Mouse (Mus musculus) forebrain, postnatal 0 days (tissue): Measurements from ENCODE around the gene Mapre3. TPM values are rescaled to one million over a fixed set of nuclear protein-coding genes. Genes with fewer than 3 reads are reported as not detected.

Experiments used
- ATAC-seq: fragments of 200-750 bp; cut with Nextera tagmentation; 2 replicates; pipeline ENCODE4 v1.8.0; 2017; ENCODE audit warnings: mild to moderate bottlenecking, moderate library complexity
- DNase-seq: peaks from one replicate; pipeline ENCODE4 v3.0.0-alpha.2; 2015
- H3K27ac ChIP-seq: fragments of 300-500 bp; sonication (generic); 2 replicates; pipeline ENCODE4 v1.5.1; 2014; ENCODE audit warnings: low read depth, mild to moderate bottlenecking, antibody characterized with exemption, low read length, moderate library complexity, mixed read lengths
- H3K27me3 ChIP-seq: fragments of 300-500 bp; sonication (generic); 2 replicates; pipeline ENCODE4 v1.6.1; 2014; ENCODE audit warnings: mild to moderate bottlenecking, low read length, mixed read lengths; ENCODE audit not compliant: insufficient read depth
- H3K36me3 ChIP-seq: fragments of 300-500 bp; sonication (generic); 2 replicates; pipeline ENCODE4 v1.6.1; 2014; ENCODE audit warnings: mild to moderate bottlenecking, moderate library complexity; ENCODE audit not compliant: insufficient read depth
- H3K4me1 ChIP-seq: fragments of 300-500 bp; sonication (generic); 2 replicates; pipeline ENCODE4 v1.6.1; 2014; ENCODE audit warnings: antibody characterized with exemption; ENCODE audit not compliant: insufficient read depth
- H3K4me2 ChIP-seq: fragments of 300-500 bp; sonication (generic); 2 replicates; pipeline ENCODE4 v1.6.1; 2014; ENCODE audit warnings: low read depth, mild to moderate bottlenecking, moderate library complexity
- H3K4me3 ChIP-seq: fragments of 300-500 bp; sonication (generic); 2 replicates; pipeline ENCODE4 v1.5.1; 2014; ENCODE audit warnings: low read depth, low read length, mixed read lengths
- H3K9ac ChIP-seq: fragments of 300-500 bp; sonication (generic); 2 replicates; pipeline ENCODE4 v1.6.1; 2014; ENCODE audit warnings: mild to moderate bottlenecking
- H3K9me3 ChIP-seq: fragments of 300-500 bp; sonication (generic); 2 replicates; pipeline ENCODE4 v1.6.1; 2016; ENCODE audit warnings: low read length
- CTCF ChIP-seq: sonication (generic); IDR thresholded peaks from 2 replicates; pipeline ENCODE4 v1.5.1; 2016; ENCODE audit warnings: antibody characterized with exemption, control low read depth, low read depth
- WGBS: fragments of 180-500 bp; shearing (Covaris S2); extraction: QIAGEN DNeasy Blood & Tissue Kit; methylation state at CpG from one replicate; pipeline ENCODE4 v1.1.7; 2014; 5-methylcytosine and 5-hydroxymethylcytosine counted together
- polyA plus RNA-seq: library from polyadenylated mRNA; unstranded; fragments of >200 nt; fragmentation: Nextera tagmentation; extraction: Ambion mirVana; gene quantifications from 2 replicates; pipeline ENCODE4 v1.2.1, GENCODE M21; 2015
- total RNA-seq: library from RNA; depleted of rRNA; stranded (reverse); fragments of >200 nt; gene quantifications from 2 replicates; pipeline ENCODE4 v1.2.3, GENCODE M21; 2014

Gene Mapre3
- total and polyA plus RNA-seq, 2 experiments from 2014 or later: 55.0 to 141 TPM

DNA sequence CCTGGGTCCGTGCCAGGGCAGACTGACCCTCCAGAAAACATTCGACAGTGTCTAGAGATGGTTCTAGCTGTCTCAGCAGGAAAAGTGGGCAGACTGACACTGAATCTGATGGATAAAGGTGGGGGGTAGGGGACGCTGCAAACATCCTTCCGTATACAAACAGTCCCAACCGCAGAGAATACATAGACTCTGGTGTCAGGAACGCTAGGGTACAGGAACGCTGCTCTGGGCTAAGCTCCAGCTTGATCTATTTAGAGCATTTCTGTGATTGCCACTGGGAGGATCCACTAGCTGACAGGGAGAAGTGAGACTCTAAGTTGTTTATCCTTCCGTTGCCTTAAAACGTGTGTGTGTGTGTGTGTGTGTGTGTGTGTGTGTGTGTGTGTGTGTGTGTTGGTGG is 33.7 kb upstream of the Mapre3 start:
- H3K4me3 ChIP-seq: no peak overlapping the region
- H3K9me3 ChIP-seq: no peaks in the 10 kb centered on the region
- DNase-seq (no peak), ATAC-seq (no peak)
- H3K36me3 ChIP-seq: peaks cover 82% of the 10 kb centered on the region
- H3K4me2 ChIP-seq: no peak overlapping the region
- WGBS: 73% methylated on average over 9 of the region's 9 CpGs
- no peaks in the 10 kb centered on the region for H3K27me3 ChIP-seq
- no peak for TF ChIP-seq CTCF
- no peak overlapping the region for H3K9ac ChIP-seq
- no peak overlapping the region for H3K27ac ChIP-seq
- H3K4me1 ChIP-seq: no peaks in the 10 kb centered on the region

DNA sequence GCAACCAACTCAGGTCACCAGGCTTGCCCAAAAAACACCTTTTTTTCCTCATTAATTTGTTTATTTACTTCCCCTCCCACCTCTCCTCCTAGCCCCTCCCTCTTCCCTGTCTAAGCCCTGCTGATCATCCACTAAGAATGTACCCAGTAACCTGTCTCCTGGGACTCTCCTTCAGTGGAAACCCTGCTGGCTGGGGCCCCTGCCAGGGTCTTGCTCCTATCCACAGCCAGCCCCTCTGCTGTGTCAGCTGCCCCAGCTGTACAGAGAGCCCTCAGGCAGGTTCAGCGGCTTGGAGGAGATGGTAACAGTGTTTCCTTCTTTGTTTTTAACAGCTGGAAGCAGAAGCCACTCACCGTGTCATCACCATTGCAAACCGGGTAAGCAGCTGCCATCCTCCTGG is 33.3 kb upstream of the Mapre3 start:
- ATAC-seq (no peak), DNase-seq (no peak)
- Histone ChIP-seq H3K9me3 (no peaks in the 10 kb centered on the region), H3K4me3 (no peak overlapping the region), H3K4me2 (no peak overlapping the region), H3K9ac (no peak overlapping the region), H3K27me3 (no peaks in the 10 kb centered on the region), H3K4me1 (no peaks in the 10 kb centered on the region), H3K36me3 (peaks cover 85% of the 10 kb centered on the region), H3K27ac (no peak overlapping the region)
- TF ChIP-seq CTCF: no peak
- 72% methylated on average over 3 of the region's 3 CpGs for WGBS

DNA sequence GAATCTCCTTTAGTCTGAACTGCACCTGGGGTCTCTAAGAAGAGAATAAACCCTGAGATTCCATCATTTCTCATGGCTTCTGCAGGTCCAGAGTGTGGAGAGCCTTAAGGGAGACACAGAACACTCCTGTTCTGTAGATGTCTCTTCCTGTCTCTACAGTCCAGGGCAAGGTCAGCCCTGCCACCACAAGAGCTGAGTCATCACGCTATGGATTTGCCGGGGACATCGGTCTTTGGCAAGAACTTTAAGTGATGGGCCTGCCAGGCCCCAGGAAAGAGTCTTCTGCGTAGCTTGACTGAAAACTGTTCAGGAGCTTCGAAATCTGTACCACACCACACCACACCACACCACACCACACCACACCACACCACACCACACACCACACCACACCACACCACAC is 27.1 kb upstream of the Mapre3 start:
- Histone ChIP-seq H3K27ac (no peak overlapping the region), H3K4me2 (no peak overlapping the region), H3K9ac (no peak overlapping the region), H3K4me1 (no peaks in the 10 kb centered on the region), H3K36me3 (peaks cover 90% of the 10 kb centered on the region), H3K27me3 (no peaks in the 10 kb centered on the region), H3K9me3 (no peaks in the 10 kb centered on the region), H3K4me3 (no peak overlapping the region)
- 90% methylated on average over 5 of the region's 5 CpGs for WGBS
- DNase-seq (no peak), ATAC-seq (no peak)
- TF ChIP-seq CTCF: no peak

DNA sequence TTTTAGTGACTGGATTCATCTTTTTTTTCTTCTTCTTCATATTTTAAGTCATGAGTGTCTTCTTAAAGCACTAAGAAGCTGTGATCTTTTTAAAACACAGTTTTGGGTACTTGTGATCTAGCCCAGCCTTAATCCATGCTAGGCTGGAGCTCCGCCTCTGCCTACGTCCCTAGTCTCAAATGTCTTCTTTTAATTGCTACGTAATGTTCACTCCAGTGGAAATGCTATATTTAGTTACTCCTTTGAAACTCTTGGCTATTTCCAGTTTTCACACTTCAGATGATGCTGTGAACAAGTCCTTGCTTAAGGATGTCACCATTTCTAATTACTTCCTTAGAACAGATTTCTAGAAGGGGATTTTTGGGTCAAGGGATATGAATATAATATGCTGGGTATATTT is 24.4 kb upstream of the Mapre3 start:
- Histone ChIP-seq H3K27ac (no peak overlapping the region), H3K27me3 (no peaks in the 10 kb centered on the region), H3K36me3 (peaks cover 90% of the 10 kb centered on the region), H3K4me2 (no peak overlapping the region), H3K9ac (no peak overlapping the region), H3K9me3 (no peaks in the 10 kb centered on the region), H3K4me1 (no peaks in the 10 kb centered on the region), H3K4me3 (no peak overlapping the region)
- 56% methylated on average over 3 of the region's 3 CpGs for WGBS
- DNase-seq (no peak), ATAC-seq (peak; percentile 42)
- TF ChIP-seq CTCF: no peak

DNA sequence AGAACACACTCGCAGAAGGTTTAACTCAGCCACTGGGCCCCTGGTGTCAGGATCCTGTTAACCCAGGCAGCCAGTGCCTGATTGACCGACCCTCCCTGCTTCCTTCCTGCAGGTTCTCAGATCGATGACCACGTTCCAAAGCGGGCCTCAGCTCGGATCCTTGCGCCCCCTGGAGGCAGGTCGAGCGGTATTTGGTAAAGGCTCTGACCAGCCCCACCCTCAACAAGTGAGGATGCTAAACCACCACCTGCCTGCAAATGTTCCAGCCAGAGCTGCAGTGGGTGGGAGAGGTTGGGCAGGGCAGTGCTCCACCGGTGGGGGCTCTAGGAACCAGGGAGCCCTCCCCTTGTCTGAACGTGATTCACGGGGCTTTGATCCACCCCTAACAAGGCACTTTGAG is 18.3 kb upstream of the Mapre3 start:
- Histone ChIP-seq H3K27ac (peak overlapping the region; percentile 5; the same call in 1 of the 2 replicates), H3K36me3 (peaks cover 79% of the 10 kb centered on the region), H3K4me2 (no peak overlapping the region), H3K4me3 (no peak overlapping the region), H3K9me3 (no peaks in the 10 kb centered on the region), H3K4me1 (no peaks in the 10 kb centered on the region), H3K27me3 (no peaks in the 10 kb centered on the region), H3K9ac (0 out of 2 replicates have a peak overlapping the region, but pooled peaks have one; percentile 6)
- peak; percentile 86 for TF ChIP-seq CTCF
- peak; percentile 56 for ATAC-seq
- 14% methylated on average over 12 of the region's 12 CpGs for WGBS
- peak; percentile 76 for DNase-seq

DNA sequence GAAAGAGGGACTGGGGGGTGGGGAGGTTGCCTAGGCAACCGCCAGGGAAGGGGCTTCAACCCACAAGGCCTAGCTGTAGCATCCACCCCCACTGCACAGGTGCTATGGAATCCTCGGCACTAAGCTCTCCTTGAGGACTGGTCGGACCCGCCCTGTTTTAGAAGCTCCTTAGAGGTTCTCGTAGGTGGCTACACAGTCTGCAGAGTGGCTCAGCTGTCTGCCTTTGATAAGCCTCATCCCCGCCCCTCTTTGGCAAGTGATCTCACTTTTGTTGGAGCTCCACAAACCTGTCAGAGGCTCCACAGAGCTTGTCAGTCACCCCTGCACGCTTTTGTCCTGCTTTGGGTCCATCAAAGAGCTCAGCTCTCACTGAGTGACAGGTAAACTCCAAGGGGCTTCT is 17.0 kb upstream of the Mapre3 start:
- DNase-seq (no peak), ATAC-seq (peak; percentile 61)
- Histone ChIP-seq H3K4me3 (no peak overlapping the region), H3K36me3 (peaks cover 65% of the 10 kb centered on the region), H3K4me1 (no peaks in the 10 kb centered on the region), H3K9me3 (no peaks in the 10 kb centered on the region), H3K27me3 (no peaks in the 10 kb centered on the region), H3K4me2 (no peak overlapping the region), H3K27ac (peak overlapping the region; percentile 64; the same call in 1 of the 2 replicates), H3K9ac (no peak overlapping the region)
- WGBS: 55% methylated on average over 7 of the region's 7 CpGs
- TF ChIP-seq CTCF: no peak

DNA sequence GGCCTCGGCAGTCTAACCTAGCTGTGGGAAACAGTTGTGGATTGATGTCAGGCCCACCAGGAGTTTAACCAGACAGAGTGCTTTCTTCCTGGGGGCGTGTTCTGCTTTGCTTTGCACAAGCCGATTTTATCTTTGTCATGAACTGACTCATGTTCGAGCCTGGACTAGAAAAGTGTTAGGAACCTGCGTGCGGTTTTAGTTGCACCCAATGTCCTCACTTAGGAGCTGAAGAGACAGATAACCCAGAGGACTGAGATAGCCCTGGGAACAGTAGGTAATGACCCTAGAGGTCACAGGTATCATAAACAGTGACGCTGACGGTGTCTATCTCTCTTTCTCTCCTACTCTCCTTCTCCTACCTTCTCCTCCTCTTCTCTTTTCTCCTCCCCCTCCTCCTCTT is 16.5 kb upstream of the Mapre3 start:
- no peak for TF ChIP-seq CTCF
- H3K4me1 ChIP-seq: no peaks in the 10 kb centered on the region
- H3K4me3 ChIP-seq: no peak overlapping the region
- H3K36me3 ChIP-seq: peaks cover 60% of the 10 kb centered on the region
- WGBS: 76% methylated on average over 8 of the region's 8 CpGs
- no peak overlapping the region for H3K4me2 ChIP-seq
- no peaks in the 10 kb centered on the region for H3K27me3 ChIP-seq
- no peak overlapping the region for H3K9ac ChIP-seq
- no peak overlapping the region for H3K27ac ChIP-seq
- no peak for ATAC-seq
- H3K9me3 ChIP-seq: no peaks in the 10 kb centered on the region
- DNase-seq: no peak

DNA sequence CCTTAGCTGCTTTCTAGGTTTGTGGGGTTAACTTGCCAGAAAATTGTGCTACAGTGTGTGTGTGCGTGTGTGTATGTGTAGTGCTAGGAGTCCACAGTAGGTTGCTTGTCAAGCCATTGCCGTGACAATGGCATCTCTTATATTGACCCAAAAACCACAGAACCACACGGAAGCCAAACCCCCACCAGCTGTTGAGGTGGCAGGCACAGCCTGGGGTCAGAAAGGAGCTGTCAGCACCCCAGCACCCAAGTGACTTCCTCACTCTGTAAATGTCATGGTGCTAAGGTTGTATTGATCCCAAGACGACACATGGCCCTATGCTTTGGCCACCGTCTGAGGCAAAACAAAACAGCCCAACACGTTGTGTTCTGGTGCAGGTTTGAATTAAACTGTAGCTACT is 15.5 kb upstream of the Mapre3 start:
- Histone ChIP-seq H3K36me3 (peaks cover 51% of the 10 kb centered on the region), H3K4me3 (no peak overlapping the region), H3K27me3 (no peaks in the 10 kb centered on the region), H3K4me1 (no peaks in the 10 kb centered on the region), H3K4me2 (no peak overlapping the region), H3K27ac (no peak overlapping the region), H3K9ac (no peak overlapping the region), H3K9me3 (no peaks in the 10 kb centered on the region)
- ATAC-seq (no peak), DNase-seq (no peak)
- no peak for TF ChIP-seq CTCF
- WGBS: 86% methylated on average over 6 of the region's 6 CpGs
